Mouse (Mus musculus): ENCODE data around the gene Kcnh4. TPM values are rescaled to one million over a fixed set of nuclear protein-coding genes. Genes with fewer than 3 reads are reported as not detected.

The Kcnh4 gene
- polyA plus RNA-seq, 1 experiment = 0.82 TPM

GRCm38 (mm10) chr11:100737105-100737733 lies 22.5 kb downstream of the Kcnh4 start:
- Histone ChIP-seq H3K4me1 (ENCODE audit: control insufficient read depth, insufficient read depth, insufficient read length) (peaks cover 18% of the 10 kb centered on the region; the same call in 1 of the 2 replicates), H3K27ac (ENCODE audit: insufficient read depth, low read length) (peak overlapping the region; percentile 76), H3K4me3 (ENCODE audit: extremely low read depth, insufficient read depth, insufficient read length) (peak overlapping the region; percentile 75), H3K36me3 (ENCODE audit: control insufficient read depth, insufficient read depth, low read length) (no peaks in the 10 kb centered on the region), H3K27me3 (ENCODE audit: control insufficient read depth, insufficient read depth, low read length) (no peaks in the 10 kb centered on the region)
- DNase-seq (ENCODE audit: low read depth in 1 of 2, low spot score in 2 of 2) = no peak
- WGBS = under 1% methylated on average over 13 of the region's 13 CpGs
- no peak for TF ChIP-seq CTCF (IDR thresholded peaks at IDR 0.05; ENCODE audit: extremely low read depth, insufficient read depth, insufficient read length, insufficient replicate concordance)
- no peak for TF ChIP-seq POLR2A (IDR thresholded peaks at IDR 0.05; ENCODE audit: low read depth, low read length)

- no peak for DNase-seq (ENCODE audit: low read depth in 1 of 2, low spot score in 2 of 2)
- H3K4me3 ChIP-seq (ENCODE audit: extremely low read depth, insufficient read depth, insufficient read length) = peak overlapping the region; percentile 75
- peak overlapping the region; percentile 15 for H3K27ac ChIP-seq (ENCODE audit: insufficient read depth, low read length)
- 53% methylated on average over 4 of the region's 4 CpGs for WGBS
- TF ChIP-seq CTCF (IDR thresholded peaks at IDR 0.05; ENCODE audit: extremely low read depth, insufficient read depth, insufficient read length, insufficient replicate concordance) = no peak
- TF ChIP-seq POLR2A (IDR thresholded peaks at IDR 0.05; ENCODE audit: low read depth, low read length) = no peak
- no peaks in the 10 kb centered on the region for H3K27me3 ChIP-seq (ENCODE audit: control insufficient read depth, insufficient read depth, low read length)
- H3K36me3 ChIP-seq (ENCODE audit: control insufficient read depth, insufficient read depth, low read length) = no peaks in the 10 kb centered on the region
- H3K4me1 ChIP-seq (ENCODE audit: control insufficient read depth, insufficient read depth, insufficient read length) = peaks cover 18% of the 10 kb centered on the region; the same call in 1 of the 2 replicates
These were observed 23.0 kb downstream of the Kcnh4 start for GRCm38 (mm10) chr11:100736746-100737080.

- Histone ChIP-seq H3K4me1 (ENCODE audit: control insufficient read depth, insufficient read depth, insufficient read length) (peaks cover 18% of the 10 kb centered on the region; the same call in 1 of the 2 replicates), H3K36me3 (ENCODE audit: control insufficient read depth, insufficient read depth, low read length) (no peaks in the 10 kb centered on the region; the same call in 1 of the 2 replicates), H3K27me3 (ENCODE audit: control insufficient read depth, insufficient read depth, low read length) (no peaks in the 10 kb centered on the region), H3K4me3 (ENCODE audit: extremely low read depth, insufficient read depth, insufficient read length) (peak overlapping the region; percentile 39), H3K27ac (ENCODE audit: insufficient read depth, low read length) (peak overlapping the region; percentile 43)
- WGBS = 9% methylated on average over 14 of the region's 14 CpGs
- DNase-seq (ENCODE audit: low read depth in 1 of 2, low spot score in 2 of 2) = no peak
- TF ChIP-seq POLR2A (IDR thresholded peaks at IDR 0.05; ENCODE audit: low read depth, low read length) = no peak
- no peak for TF ChIP-seq CTCF (IDR thresholded peaks at IDR 0.05; ENCODE audit: extremely low read depth, insufficient read depth, insufficient read length, insufficient replicate concordance)
These were observed 23.6 kb downstream of the Kcnh4 start for GRCm38 (mm10) chr11:100735954-100736745.

- DNase-seq (ENCODE audit: low read depth in 1 of 2, low spot score in 2 of 2) = no peak
- Histone ChIP-seq H3K4me3 (ENCODE audit: extremely low read depth, insufficient read depth, insufficient read length) (peak overlapping the region; percentile 39), H3K27ac (ENCODE audit: insufficient read depth, low read length) (peak overlapping the region; percentile 43), H3K4me1 (ENCODE audit: control insufficient read depth, insufficient read depth, insufficient read length) (peaks cover 23% of the 10 kb centered on the region; the same call in 1 of the 2 replicates), H3K27me3 (ENCODE audit: control insufficient read depth, insufficient read depth, low read length) (no peaks in the 10 kb centered on the region), H3K36me3 (ENCODE audit: control insufficient read depth, insufficient read depth, low read length) (no peaks in the 10 kb centered on the region; the same call in 1 of the 2 replicates)
- TF ChIP-seq CTCF (IDR thresholded peaks at IDR 0.05; ENCODE audit: extremely low read depth, insufficient read depth, insufficient read length, insufficient replicate concordance) (no peak), POLR2A (IDR thresholded peaks at IDR 0.05; ENCODE audit: low read depth, low read length) (no peak)
- 57% methylated on average over 9 of the region's 9 CpGs for whole genome bisulfite sequencing
These were observed 24.4 kb downstream of the Kcnh4 start for GRCm38 (mm10) chr11:100735134-100735865.

- WGBS = 71% methylated on average over 6 of the region's 6 CpGs
- Histone ChIP-seq H3K36me3 (ENCODE audit: control insufficient read depth, insufficient read depth, low read length) (peaks cover 9% of the 10 kb centered on the region), H3K27ac (ENCODE audit: insufficient read depth, low read length) (0 out of 2 replicates have a peak overlapping the region, but pooled peaks have one; percentile 3), H3K4me3 (ENCODE audit: extremely low read depth, insufficient read depth, insufficient read length) (no peak overlapping the region), H3K27me3 (ENCODE audit: control insufficient read depth, insufficient read depth, low read length) (no peaks in the 10 kb centered on the region), H3K4me1 (ENCODE audit: control insufficient read depth, insufficient read depth, insufficient read length) (peaks cover 19% of the 10 kb centered on the region)
- TF ChIP-seq CTCF (IDR thresholded peaks at IDR 0.05; ENCODE audit: extremely low read depth, insufficient read depth, insufficient read length, insufficient replicate concordance) = no peak
- TF ChIP-seq POLR2A (IDR thresholded peaks at IDR 0.05; ENCODE audit: low read depth, low read length) = no peak
- no peak for DNase-seq (ENCODE audit: low read depth in 1 of 2, low spot score in 2 of 2)
These were observed 29.1 kb downstream of the Kcnh4 start for GRCm38 (mm10) chr11:100730477-100731205.

GRCm38 (mm10) chr11:100729976-100730375 lies 29.8 kb downstream of the Kcnh4 start:
- peaks cover 9% of the 10 kb centered on the region for H3K36me3 ChIP-seq (ENCODE audit: control insufficient read depth, insufficient read depth, low read length)
- TF ChIP-seq CTCF (IDR thresholded peaks at IDR 0.05; ENCODE audit: extremely low read depth, insufficient read depth, insufficient read length, insufficient replicate concordance) = no peak
- no peak for TF ChIP-seq POLR2A (IDR thresholded peaks at IDR 0.05; ENCODE audit: low read depth, low read length)
- H3K27me3 ChIP-seq (ENCODE audit: control insufficient read depth, insufficient read depth, low read length) = no peaks in the 10 kb centered on the region
- peak overlapping the region; percentile 35; the same call in 1 of the 2 replicates for H3K27ac ChIP-seq (ENCODE audit: insufficient read depth, low read length)
- 15% methylated on average over 4 of the region's 4 CpGs for WGBS
- no peak for DNase-seq (ENCODE audit: low read depth in 1 of 2, low spot score in 2 of 2)
- peaks cover 19% of the 10 kb centered on the region for H3K4me1 ChIP-seq (ENCODE audit: control insufficient read depth, insufficient read depth, insufficient read length)
- no peak overlapping the region for H3K4me3 ChIP-seq (ENCODE audit: extremely low read depth, insufficient read depth, insufficient read length)

All from spleen, adult 2 months (tissue).